Mouse (Mus musculus): Measurements from ENCODE around the gene Iqgap2. TPM values are rescaled to one million over a fixed set of nuclear protein-coding genes. Genes with fewer than 3 reads are reported as not detected.

Gene Iqgap2
- total RNA-seq, 2 experiments from 2014 or later: 82.0 to 83.5 TPM

DNA sequence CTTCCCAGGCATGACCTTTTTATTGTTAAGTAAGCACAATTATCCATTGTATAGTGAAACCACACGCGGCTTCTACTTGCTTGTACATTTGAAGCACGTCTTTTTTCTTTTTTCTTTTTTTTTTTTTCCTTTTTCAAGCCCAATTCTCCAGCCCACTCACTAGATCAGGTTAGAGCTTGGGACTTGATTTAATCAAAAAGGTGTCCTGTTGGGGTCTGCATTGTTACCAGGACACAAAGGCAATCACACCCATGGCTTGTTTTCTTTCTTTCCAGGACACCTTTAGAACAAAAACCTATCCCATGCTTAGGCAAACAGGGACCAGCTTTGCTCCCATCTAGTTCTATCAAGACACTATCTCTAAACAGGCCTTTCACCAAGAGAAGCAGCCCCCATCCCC lies 59.0 kb downstream of the Iqgap2 start:
- DNase-seq (ENCODE audit: extremely low spot score in 1 of 2, low spot score in 1 of 2): no peak

- DNase-seq (ENCODE audit: extremely low spot score in 1 of 2, low spot score in 1 of 2): no peak
Measured at GRCm38 (mm10) chr13:95831760-95832159, 60.0 kb downstream of the Iqgap2 start.

- DNase-seq (ENCODE audit: extremely low spot score in 1 of 2, low spot score in 1 of 2): no peak
Measured at GRCm38 (mm10) chr13:95829431-95830171, 62.1 kb downstream of the Iqgap2 start.

DNA sequence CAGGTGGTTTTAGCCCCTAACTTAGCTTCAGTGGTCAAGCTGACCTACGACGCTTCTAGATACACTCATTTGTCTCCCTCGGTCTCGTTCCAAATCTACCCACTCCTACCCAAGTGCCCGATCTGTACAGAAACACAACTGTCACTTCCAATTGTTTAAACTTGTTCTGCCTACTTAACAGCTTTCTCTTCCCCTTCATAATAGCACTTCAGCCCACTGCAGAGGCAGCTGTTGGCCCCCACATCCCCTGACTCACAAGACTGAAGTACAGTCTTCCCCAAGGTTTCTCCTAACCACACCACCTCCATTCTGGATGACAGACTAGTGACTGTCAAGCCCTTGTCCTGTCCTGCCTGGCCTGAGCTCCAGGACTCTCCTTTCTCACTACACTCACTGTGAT lies 63.1 kb downstream of the Iqgap2 start:
- DNase-seq (ENCODE audit: extremely low spot score in 1 of 2, low spot score in 1 of 2): no peak

GRCm38 (mm10) chr13:95826178-95826577 lies 65.5 kb downstream of the Iqgap2 start:
- DNase-seq (ENCODE audit: extremely low spot score in 1 of 2, low spot score in 1 of 2): no peak

- DNase-seq (ENCODE audit: extremely low spot score in 1 of 2, low spot score in 1 of 2): no peak
Measured at GRCm38 (mm10) chr13:95822918-95823317, 68.8 kb downstream of the Iqgap2 start.

- no peak for DNase-seq (ENCODE audit: extremely low spot score in 1 of 2, low spot score in 1 of 2)
Measured at GRCm38 (mm10) chr13:95820071-95820470, 71.7 kb downstream of the Iqgap2 start.

- no peak for DNase-seq (ENCODE audit: extremely low spot score in 1 of 2, low spot score in 1 of 2)
Measured at GRCm38 (mm10) chr13:95818941-95819340, 72.8 kb downstream of the Iqgap2 start.

GRCm38 (mm10) chr13:95813643-95814042 lies 78.1 kb downstream of the Iqgap2 start:
- DNase-seq (ENCODE audit: extremely low spot score in 1 of 2, low spot score in 1 of 2): no peak

DNA sequence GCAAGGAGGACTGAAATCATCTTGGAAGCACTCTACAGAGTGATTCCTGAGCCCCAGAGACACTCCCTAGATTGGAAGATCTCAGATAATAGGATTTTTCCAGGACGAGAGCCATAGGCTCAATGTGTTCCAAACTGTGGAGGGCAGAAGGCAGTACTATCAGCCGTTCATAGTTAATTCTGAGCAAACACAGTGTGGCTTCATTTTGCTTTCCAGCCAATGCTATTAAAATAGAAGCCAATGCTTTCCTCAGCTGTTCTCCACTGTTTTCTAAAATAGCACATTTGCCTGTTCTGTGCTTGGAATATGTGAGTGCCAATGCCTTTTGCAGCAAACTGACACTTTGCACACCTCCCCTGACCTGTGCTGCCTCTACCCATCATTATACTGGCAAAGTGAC lies 80.9 kb downstream of the Iqgap2 start:
- DNase-seq (ENCODE audit: extremely low spot score in 1 of 2, low spot score in 1 of 2): no peak

DNA sequence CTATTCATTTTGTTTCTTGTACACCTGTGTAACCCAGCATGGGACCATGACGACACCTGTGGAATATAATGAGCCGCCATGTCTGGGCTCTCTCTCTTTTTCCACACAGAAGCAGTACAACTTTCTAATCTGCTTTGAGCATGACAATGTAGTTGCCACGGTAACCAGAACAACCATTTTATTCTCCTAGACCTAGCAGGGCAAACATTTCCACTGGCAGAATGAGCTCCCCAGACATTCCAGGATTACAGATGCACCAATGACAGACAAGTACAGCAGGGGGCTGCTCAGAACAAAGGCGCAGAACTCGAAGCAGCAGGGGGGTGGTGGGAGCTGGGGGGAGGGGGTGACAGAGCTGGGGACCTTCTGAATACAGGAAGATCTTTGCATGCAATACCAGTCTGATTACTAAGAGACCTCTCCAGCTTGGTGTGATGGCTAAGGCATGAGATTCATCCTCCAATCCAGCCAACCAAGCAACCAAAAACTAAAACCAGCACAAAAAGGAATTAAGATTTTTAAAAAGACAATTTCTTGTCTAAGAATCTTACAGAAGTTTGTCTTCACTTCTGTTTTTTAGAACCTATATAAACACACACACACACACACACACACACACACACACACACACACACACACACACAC lies 84.5 kb downstream of the Iqgap2 start:
- DNase-seq (ENCODE audit: extremely low spot score in 1 of 2, low spot score in 1 of 2): no peak

GRCm38 (mm10) chr13:95805469-95806166 lies 86.1 kb downstream of the Iqgap2 start:
- no peak for DNase-seq (ENCODE audit: extremely low spot score in 1 of 2, low spot score in 1 of 2)

DNA sequence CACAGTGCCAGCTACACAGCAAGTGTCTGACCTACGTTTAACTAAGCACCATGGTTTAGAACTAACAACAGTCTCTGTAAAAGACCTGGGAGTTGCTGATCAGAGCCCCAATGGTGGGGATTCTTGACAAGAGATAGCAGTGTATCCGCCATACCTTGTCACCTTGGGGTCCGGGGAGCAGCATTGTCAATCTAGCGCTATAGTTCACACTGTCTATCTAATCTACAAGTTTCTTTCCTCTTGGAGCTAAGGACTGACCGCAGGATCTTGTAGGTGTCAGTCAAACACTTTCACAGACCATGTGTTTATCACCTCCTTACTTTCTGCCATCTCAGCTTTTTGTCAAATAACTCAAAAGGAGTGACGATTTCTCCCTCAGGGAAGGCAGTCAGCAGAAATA lies 87.6 kb downstream of the Iqgap2 start:
- no peak for DNase-seq (ENCODE audit: extremely low spot score in 1 of 2, low spot score in 1 of 2)

DNA sequence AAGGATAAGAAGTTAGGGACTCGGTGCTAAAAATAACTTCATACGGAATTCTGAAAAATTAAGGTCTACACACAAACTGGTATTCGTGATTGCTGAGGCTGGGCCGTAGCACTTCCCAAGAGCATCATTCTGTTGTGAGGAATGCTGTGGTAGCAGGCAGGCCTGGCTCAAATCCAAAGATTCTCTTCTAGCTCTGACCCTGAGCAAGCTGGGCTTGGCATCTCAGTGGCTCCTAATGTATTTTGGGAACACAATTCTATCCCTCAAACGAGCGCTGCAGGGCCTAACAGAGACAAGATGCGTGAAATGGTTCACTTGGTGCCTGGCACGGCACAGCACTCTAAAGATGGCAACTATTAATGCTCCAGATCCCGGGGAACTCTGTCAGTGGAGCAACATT lies 90.8 kb downstream of the Iqgap2 start:
- DNase-seq (ENCODE audit: extremely low spot score in 1 of 2, low spot score in 1 of 2): no peak

DNA sequence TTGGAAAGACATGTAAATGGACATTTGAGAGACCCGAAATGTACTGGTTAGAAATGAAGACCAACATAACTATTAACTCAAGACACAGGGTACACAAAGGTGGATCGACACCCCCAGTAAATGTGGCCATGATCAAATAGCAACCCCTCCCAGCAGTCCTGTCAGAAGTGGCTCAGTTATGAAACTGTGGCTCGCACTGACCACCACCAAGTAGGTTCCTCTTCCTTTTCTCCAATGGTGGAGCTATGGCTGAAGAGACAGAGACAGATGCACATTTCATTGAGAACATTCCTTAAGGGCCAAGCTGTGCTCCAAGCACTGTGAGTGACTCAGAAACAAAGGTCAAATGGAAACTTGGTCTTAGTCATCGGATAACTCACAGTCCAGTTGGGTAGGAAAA lies 92.4 kb downstream of the Iqgap2 start:
- DNase-seq (ENCODE audit: extremely low spot score in 1 of 2, low spot score in 1 of 2): no peak

DNA sequence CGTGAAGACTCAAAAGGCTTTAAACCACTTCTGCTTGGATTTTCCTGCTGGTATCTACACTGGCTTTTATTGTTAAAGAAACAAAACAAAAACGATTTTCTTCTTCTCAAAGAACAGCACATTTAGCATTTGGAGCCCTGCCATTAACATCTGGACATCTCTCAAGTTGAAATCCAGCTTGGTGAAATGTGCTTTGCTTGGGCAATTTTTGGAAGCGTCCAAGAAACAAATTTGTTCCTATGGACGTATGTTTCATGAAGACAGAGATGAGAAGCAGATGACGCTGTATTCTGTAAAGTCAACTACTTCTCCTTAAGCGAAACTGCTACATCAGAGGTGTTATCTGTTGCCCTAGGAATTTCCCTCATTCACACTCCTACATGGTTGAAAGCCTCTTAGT lies 93.0 kb downstream of the Iqgap2 start:
- DNase-seq (ENCODE audit: extremely low spot score in 1 of 2, low spot score in 1 of 2): no peak

DNA sequence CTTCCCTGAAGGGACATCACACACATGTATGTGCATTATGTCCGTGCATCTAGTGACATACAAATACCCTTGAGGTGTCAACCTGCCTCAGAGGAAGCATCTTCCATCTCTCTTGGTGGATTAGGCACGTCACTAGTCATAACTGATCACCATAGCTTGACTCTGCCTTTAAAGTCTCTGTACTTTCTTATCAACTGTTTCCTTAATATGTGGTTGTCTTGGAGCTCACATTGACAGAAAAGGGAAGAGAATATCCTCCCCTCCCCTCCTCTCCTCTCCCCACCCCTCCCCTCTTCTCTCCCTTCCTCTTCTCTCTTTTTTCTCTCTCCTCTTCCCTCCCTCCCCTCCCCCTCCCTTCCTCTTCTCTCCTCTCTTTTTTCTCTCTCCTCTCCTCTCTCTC lies 94.2 kb downstream of the Iqgap2 start:
- no peak for DNase-seq (ENCODE audit: extremely low spot score in 1 of 2, low spot score in 1 of 2)

GRCm38 (mm10) chr13:95794346-95794745 lies 97.4 kb downstream of the Iqgap2 start:
- no peak for DNase-seq (ENCODE audit: extremely low spot score in 1 of 2, low spot score in 1 of 2)

DNA sequence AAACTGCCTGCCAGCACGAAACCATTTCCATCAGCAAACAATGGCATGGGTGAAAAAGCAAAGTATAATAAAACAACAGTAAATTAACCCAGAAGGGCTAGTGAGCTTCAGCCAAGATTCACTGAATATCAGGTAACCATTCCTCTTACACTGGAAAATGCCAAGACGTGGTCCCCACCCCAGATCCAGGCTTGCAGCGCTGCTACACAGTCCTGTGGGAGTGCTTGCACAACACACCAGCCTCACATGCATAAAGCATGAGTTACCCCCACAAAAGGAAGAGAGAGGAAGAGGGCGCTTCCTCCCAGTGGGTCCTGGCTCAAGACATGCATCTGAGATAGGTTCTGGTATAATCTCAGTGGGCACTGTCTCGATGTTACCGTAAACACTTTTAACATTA lies 100.8 kb downstream of the Iqgap2 start:
- no peak for DNase-seq (ENCODE audit: extremely low spot score in 1 of 2, low spot score in 1 of 2)

GRCm38 (mm10) chr13:95788631-95789376 lies 102.9 kb downstream of the Iqgap2 start:
- DNase-seq (ENCODE audit: extremely low spot score in 1 of 2, low spot score in 1 of 2): no peak

- no peak for DNase-seq (ENCODE audit: extremely low spot score in 1 of 2, low spot score in 1 of 2)
Measured at GRCm38 (mm10) chr13:95782969-95783332, 108.8 kb downstream of the Iqgap2 start.

All from layer of hippocampus, postnatal 25 days (tissue).